Mouse (Mus musculus): Measurements from ENCODE around the gene Olfr1416. TPM values are rescaled to one million over a fixed set of nuclear protein-coding genes. Genes with fewer than 3 reads are reported as not detected.

Gene Olfr1416
- polyA plus RNA-seq, 1 experiment, result not detected

GRCm38 (mm10) chr1:92474066-92474578 is 10.8 kb downstream of the Olfr1416 start:
- Histone ChIP-seq H3K36me3 (ENCODE audit: control insufficient read depth, insufficient read depth, low read length) (no peaks in the 10 kb centered on the region; the same call in 1 of the 2 replicates), H3K4me3 (ENCODE audit: insufficient read depth, low read depth, low read length) (peak overlapping the region; percentile 54), H3K4me1 (ENCODE audit: control insufficient read depth, insufficient read depth, low read length) (peaks cover 3% of the 10 kb centered on the region; the same call in 1 of the 2 replicates), H3K27ac (ENCODE audit: insufficient read depth, low read depth, low read length) (peak overlapping the region; percentile 57; the same call in 1 of the 2 replicates), H3K27me3 (replicated peaks; ENCODE audit: control insufficient read depth, insufficient read depth, low read length) (no peaks in the 10 kb centered on the region)
- WGBS, result 3% methylated on average over 10 of the region's 10 CpGs
- TF ChIP-seq CTCF (conservative IDR thresholded peaks at IDR 0.05; ENCODE audit: insufficient read depth, insufficient read length, low read depth, low read length), result no peak
- TF ChIP-seq POLR2A (IDR thresholded peaks at IDR 0.05; ENCODE audit: low read depth, low read length), result no peak
- DNase-seq, result no peak

- TF ChIP-seq POLR2A (IDR thresholded peaks at IDR 0.05; ENCODE audit: low read depth, low read length) (no peak), CTCF (conservative IDR thresholded peaks at IDR 0.05; ENCODE audit: insufficient read depth, insufficient read length, low read depth, low read length) (no peak)
- peak within 1 kb of the TSS; percentile 83 for H3K27ac ChIP-seq (ENCODE audit: insufficient read depth, low read depth, low read length)
- H3K4me1 ChIP-seq (ENCODE audit: control insufficient read depth, insufficient read depth, low read length), result peaks cover 3% of the 10 kb centered on the region; the same call in 1 of the 2 replicates
- WGBS, result 1% methylated on average over 67 of the region's 67 CpGs
- H3K27me3 ChIP-seq (replicated peaks; ENCODE audit: control insufficient read depth, insufficient read depth, low read length), result no peaks in the 10 kb centered on the region
- H3K36me3 ChIP-seq (ENCODE audit: control insufficient read depth, insufficient read depth, low read length), result no peaks in the 10 kb centered on the region; the same call in 1 of the 2 replicates
- peak; percentile 96 for DNase-seq
- peak within 1 kb of the TSS; percentile 89 for H3K4me3 ChIP-seq (ENCODE audit: insufficient read depth, low read depth, low read length)
These were observed 11.5 kb downstream of the Olfr1416 start, which contains the start of gene Ndufa10 for GRCm38 (mm10) chr1:92473165-92474041. Ndufa10 (minus strand) TSS chr1:92473860.

- Histone ChIP-seq H3K27ac (ENCODE audit: insufficient read depth, low read depth, low read length) (no peak overlapping the region), H3K4me1 (ENCODE audit: control insufficient read depth, insufficient read depth, low read length) (peaks cover 3% of the 10 kb centered on the region; the same call in 1 of the 2 replicates), H3K4me3 (ENCODE audit: insufficient read depth, low read depth, low read length) (no peak overlapping the region), H3K36me3 (ENCODE audit: control insufficient read depth, insufficient read depth, low read length) (peaks cover under 1% of the 10 kb centered on the region), H3K27me3 (replicated peaks; ENCODE audit: control insufficient read depth, insufficient read depth, low read length) (no peaks in the 10 kb centered on the region)
- TF ChIP-seq CTCF (conservative IDR thresholded peaks at IDR 0.05; ENCODE audit: insufficient read depth, insufficient read length, low read depth, low read length), result no peak
- no peak for TF ChIP-seq POLR2A (IDR thresholded peaks at IDR 0.05; ENCODE audit: low read depth, low read length)
- 73% methylated on average over 4 of the region's 4 CpGs for WGBS
- DNase-seq, result no peak
These were observed 16.0 kb downstream of the Olfr1416 start for GRCm38 (mm10) chr1:92468891-92469290.

GRCm38 (mm10) chr1:92458416-92458815 is 26.5 kb downstream of the Olfr1416 start:
- 88% methylated on average over 6 of the region's 6 CpGs for WGBS
- Histone ChIP-seq H3K4me3 (ENCODE audit: insufficient read depth, low read depth, low read length) (no peak overlapping the region), H3K27me3 (replicated peaks; ENCODE audit: control insufficient read depth, insufficient read depth, low read length) (no peaks in the 10 kb centered on the region), H3K4me1 (ENCODE audit: control insufficient read depth, insufficient read depth, low read length) (no peaks in the 10 kb centered on the region), H3K36me3 (ENCODE audit: control insufficient read depth, insufficient read depth, low read length) (peaks cover 8% of the 10 kb centered on the region), H3K27ac (ENCODE audit: insufficient read depth, low read depth, low read length) (no peak overlapping the region)
- no peak for DNase-seq
- TF ChIP-seq POLR2A (IDR thresholded peaks at IDR 0.05; ENCODE audit: low read depth, low read length) (no peak), CTCF (conservative IDR thresholded peaks at IDR 0.05; ENCODE audit: insufficient read depth, insufficient read length, low read depth, low read length) (no peak)

- Histone ChIP-seq H3K4me3 (ENCODE audit: insufficient read depth, low read depth, low read length) (no peak overlapping the region), H3K36me3 (ENCODE audit: control insufficient read depth, insufficient read depth, low read length) (peaks cover 8% of the 10 kb centered on the region), H3K27ac (ENCODE audit: insufficient read depth, low read depth, low read length) (no peak overlapping the region), H3K27me3 (replicated peaks; ENCODE audit: control insufficient read depth, insufficient read depth, low read length) (no peaks in the 10 kb centered on the region), H3K4me1 (ENCODE audit: control insufficient read depth, insufficient read depth, low read length) (no peaks in the 10 kb centered on the region)
- no peak for DNase-seq
- no peak for TF ChIP-seq POLR2A (IDR thresholded peaks at IDR 0.05; ENCODE audit: low read depth, low read length)
- no peak for TF ChIP-seq CTCF (conservative IDR thresholded peaks at IDR 0.05; ENCODE audit: insufficient read depth, insufficient read length, low read depth, low read length)
These were observed 27.2 kb downstream of the Olfr1416 start for GRCm38 (mm10) chr1:92457758-92458157.

- peak; percentile 21 for DNase-seq
- WGBS, result 61% methylated on average over 8 of the region's 8 CpGs
- Histone ChIP-seq H3K27ac (ENCODE audit: insufficient read depth, low read depth, low read length) (no peak overlapping the region), H3K36me3 (ENCODE audit: control insufficient read depth, insufficient read depth, low read length) (peaks cover 8% of the 10 kb centered on the region), H3K4me3 (ENCODE audit: insufficient read depth, low read depth, low read length) (no peak overlapping the region), H3K27me3 (replicated peaks; ENCODE audit: control insufficient read depth, insufficient read depth, low read length) (no peaks in the 10 kb centered on the region), H3K4me1 (ENCODE audit: control insufficient read depth, insufficient read depth, low read length) (no peaks in the 10 kb centered on the region)
- TF ChIP-seq POLR2A (IDR thresholded peaks at IDR 0.05; ENCODE audit: low read depth, low read length) (no peak), CTCF (conservative IDR thresholded peaks at IDR 0.05; ENCODE audit: insufficient read depth, insufficient read length, low read depth, low read length) (no peak; the same call in 1 of the 2 replicates)
These were observed 31.0 kb downstream of the Olfr1416 start for GRCm38 (mm10) chr1:92453751-92454445.

Data from kidney, adult 2 months (tissue).